Mouse (Mus musculus) liver, postnatal 0 days (tissue): Measurements from ENCODE around the gene Sipa1l1. TPM values are rescaled to one million over a fixed set of nuclear protein-coding genes. Genes with fewer than 3 reads are reported as not detected.

Experiments
- ATAC-seq: fragments of 200-750 bp; cut with Nextera tagmentation; 2 replicates; pipeline ENCODE4 v1.8.0; 2017; ENCODE audit warnings: mild to moderate bottlenecking, moderate library complexity
- DNase-seq: peaks from one replicate; pipeline ENCODE4 v3.0.0-alpha.2; 2016
- H3K27ac ChIP-seq: fragments of 300-500 bp; sonication (generic); 2 replicates; pipeline ENCODE4 v1.5.1; 2014; ENCODE audit warnings: antibody characterized with exemption, moderate library complexity, mild to moderate bottlenecking, low read depth
- H3K27me3 ChIP-seq: fragments of 300-500 bp; sonication (generic); 2 replicates; pipeline ENCODE4 v1.6.1; 2014; ENCODE audit warnings: low read length, control low read depth, mixed read lengths; ENCODE audit not compliant: insufficient read depth
- H3K36me3 ChIP-seq: fragments of 300-500 bp; sonication (generic); replicated peaks from 2 replicates; pipeline ENCODE4 v1.6.1; 2014; ENCODE audit warnings: mild to moderate bottlenecking, control low read depth, low read length, moderate library complexity, mixed read lengths; ENCODE audit not compliant: insufficient read depth
- H3K4me1 ChIP-seq: fragments of 300-500 bp; sonication (generic); 2 replicates; pipeline ENCODE4 v1.6.1; 2014; ENCODE audit warnings: antibody characterized with exemption, mild to moderate bottlenecking, control low read depth; ENCODE audit not compliant: insufficient read depth
- H3K4me2 ChIP-seq: fragments of 300-500 bp; sonication (generic); 2 replicates; pipeline ENCODE4 v1.6.1; 2014; ENCODE audit warnings: low read depth, mild to moderate bottlenecking, low read length, moderate library complexity, mixed read lengths
- H3K4me3 ChIP-seq: fragments of 300-500 bp; sonication (generic); 2 replicates; pipeline ENCODE4 v1.5.1; 2014; ENCODE audit warnings: low read depth, low read length
- H3K9ac ChIP-seq: fragments of 300-500 bp; sonication (generic); replicated peaks from 2 replicates; pipeline ENCODE4 v1.6.1; 2014; ENCODE audit warnings: mild to moderate bottlenecking, moderate library complexity
- H3K9me3 ChIP-seq: fragments of 300-500 bp; sonication (generic); 2 replicates; pipeline ENCODE4 v1.6.1; 2016; ENCODE audit warnings: mild to moderate bottlenecking, control low read depth, low read length, mixed read lengths
- CTCF ChIP-seq: sonication (generic); IDR thresholded peaks from 2 replicates; pipeline ENCODE4 v1.5.1; 2016; ENCODE audit warnings: antibody characterized with exemption, low read depth
- EP300 ChIP-seq: IDR thresholded peaks from 2 replicates; pipeline ENCODE4 v1.6.1; 2016; ENCODE audit warnings: antibody characterized with exemption, low read depth, mild to moderate bottlenecking
- WGBS: fragments of 180-500 bp; shearing (Covaris S2); extraction: QIAGEN DNeasy Blood & Tissue Kit; methylation state at CpG from one replicate; pipeline ENCODE4 v1.1.7; 2014; ENCODE audit not compliant: insufficient replicate concordance; 5-methylcytosine and 5-hydroxymethylcytosine counted together
- polyA plus RNA-seq: library from polyadenylated mRNA; unstranded; fragments of >200 nt; fragmentation: Nextera tagmentation; extraction: Ambion mirVana; gene quantifications from 2 replicates; pipeline ENCODE4 v1.2.1, GENCODE M21; 2015

Sipa1l1 gene
- polyA plus RNA-seq, 1 experiment from 2014 or later: 3.2 TPM

DNA sequence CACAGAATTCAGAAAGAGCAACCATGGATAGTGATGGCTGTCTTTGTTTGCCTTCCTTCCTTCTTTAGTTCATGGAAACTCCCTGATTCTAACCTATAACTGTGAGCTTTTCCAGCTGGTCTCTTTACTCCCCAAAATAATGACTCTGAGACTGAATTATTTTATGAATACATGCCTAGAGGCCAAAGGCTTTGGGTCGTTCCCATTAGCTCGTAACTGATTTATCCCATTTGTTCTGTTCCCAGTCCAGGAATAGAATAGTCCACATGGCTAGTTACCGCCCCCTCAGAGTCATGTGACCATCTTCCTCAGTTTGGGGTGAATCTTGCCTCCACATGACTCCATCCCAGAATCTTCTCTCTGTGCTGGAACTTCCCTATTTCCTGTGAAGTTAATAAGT, 272.4 kb downstream of the Sipa1l1 start:
- no peak for DNase-seq
- no peaks in the 10 kb centered on the region for H3K4me1 ChIP-seq
- no peaks in the 10 kb centered on the region for H3K9me3 ChIP-seq
- no peak overlapping the region for H3K4me3 ChIP-seq
- no peak overlapping the region for H3K9ac ChIP-seq
- no peaks in the 10 kb centered on the region for H3K27me3 ChIP-seq
- peaks cover 20% of the 10 kb centered on the region for H3K36me3 ChIP-seq
- no peak overlapping the region for H3K27ac ChIP-seq
- ATAC-seq: no peak
- TF ChIP-seq EP300 (no peak), CTCF (no peak)
- WGBS: 78% methylated on average over 3 of the region's 3 CpGs
- H3K4me2 ChIP-seq: no peak overlapping the region

DNA sequence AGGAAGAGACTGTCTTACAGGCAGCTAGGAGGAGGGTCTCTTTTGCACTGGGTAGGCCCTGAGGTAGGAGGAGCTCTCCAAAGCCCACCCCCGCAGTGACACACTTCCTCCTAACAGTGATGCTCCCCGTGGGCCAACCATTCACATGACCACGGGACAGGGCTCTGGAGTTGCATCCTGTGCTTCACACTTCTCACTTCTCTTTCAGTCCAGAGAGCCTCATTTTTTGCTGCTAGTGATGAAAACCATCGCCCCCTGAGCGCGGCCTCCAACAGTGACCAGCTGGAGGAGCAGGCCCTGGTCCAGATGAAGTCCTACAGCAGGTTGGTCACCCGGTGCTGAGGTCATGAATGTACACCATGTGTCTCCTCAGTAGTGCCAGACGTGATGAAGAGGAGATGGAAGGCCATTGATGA, 277.5 kb downstream of the Sipa1l1 start:
- H3K4me2 ChIP-seq: no peak overlapping the region
- H3K27me3 ChIP-seq: no peaks in the 10 kb centered on the region
- H3K9me3 ChIP-seq: no peaks in the 10 kb centered on the region
- TF ChIP-seq CTCF (no peak), EP300 (no peak)
- no peak overlapping the region for H3K4me3 ChIP-seq
- H3K36me3 ChIP-seq: peaks cover 6% of the 10 kb centered on the region; the same call in 1 of the 2 replicates
- DNase-seq (no peak), ATAC-seq (no peak)
- WGBS: 77% methylated on average over 8 of the region's 8 CpGs
- H3K4me1 ChIP-seq: peaks cover 3% of the 10 kb centered on the region; the same call in 1 of the 2 replicates
- H3K27ac ChIP-seq: no peak overlapping the region
- no peak overlapping the region for H3K9ac ChIP-seq

DNA sequence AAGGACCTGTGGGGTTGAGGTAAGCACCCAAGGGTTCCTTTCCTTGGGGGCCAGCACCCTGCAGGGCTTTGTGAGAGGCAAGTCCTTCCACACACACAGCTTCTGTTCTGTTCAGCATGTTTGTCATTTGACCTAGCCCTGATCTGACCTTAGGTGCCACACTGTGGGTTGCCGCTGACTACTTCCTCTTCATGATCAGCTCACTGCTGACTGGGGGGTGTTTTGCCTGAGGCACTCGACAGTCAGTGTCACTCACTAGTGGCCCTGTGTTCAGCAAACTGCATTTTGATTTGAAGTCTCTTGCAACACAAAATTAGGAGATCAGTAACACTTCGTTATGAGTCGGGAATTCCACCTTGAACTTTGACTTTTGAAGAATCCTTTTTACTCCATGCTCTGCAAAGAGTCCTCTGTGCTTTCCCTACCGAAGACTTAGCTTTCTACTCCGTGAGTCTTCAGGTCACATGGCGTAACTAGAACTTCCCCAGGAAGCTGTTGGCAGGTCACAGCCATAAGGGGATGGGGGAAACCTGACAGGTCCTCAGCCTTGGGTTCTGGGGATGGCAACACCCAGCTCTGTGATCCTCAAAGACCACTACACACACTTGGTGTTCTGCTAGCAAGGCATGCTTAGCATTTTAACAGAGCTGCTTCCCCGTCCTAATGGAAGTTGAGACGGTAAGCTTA, 279.2 kb downstream of the Sipa1l1 start:
- TF ChIP-seq EP300: no peak
- no peak for TF ChIP-seq CTCF
- Histone ChIP-seq H3K4me2 (no peak overlapping the region), H3K9me3 (no peaks in the 10 kb centered on the region), H3K4me3 (no peak overlapping the region), H3K27ac (peak overlapping the region; percentile 22; the same call in 1 of the 2 replicates), H3K27me3 (no peaks in the 10 kb centered on the region), H3K36me3 (peaks cover 6% of the 10 kb centered on the region; the same call in 1 of the 2 replicates), H3K4me1 (peaks cover 3% of the 10 kb centered on the region), H3K9ac (no peak overlapping the region)
- WGBS: 46% methylated on average over 9 of the region's 9 CpGs
- ATAC-seq (peak; percentile 50; the same call in 1 of the 2 replicates), DNase-seq (no peak)

DNA sequence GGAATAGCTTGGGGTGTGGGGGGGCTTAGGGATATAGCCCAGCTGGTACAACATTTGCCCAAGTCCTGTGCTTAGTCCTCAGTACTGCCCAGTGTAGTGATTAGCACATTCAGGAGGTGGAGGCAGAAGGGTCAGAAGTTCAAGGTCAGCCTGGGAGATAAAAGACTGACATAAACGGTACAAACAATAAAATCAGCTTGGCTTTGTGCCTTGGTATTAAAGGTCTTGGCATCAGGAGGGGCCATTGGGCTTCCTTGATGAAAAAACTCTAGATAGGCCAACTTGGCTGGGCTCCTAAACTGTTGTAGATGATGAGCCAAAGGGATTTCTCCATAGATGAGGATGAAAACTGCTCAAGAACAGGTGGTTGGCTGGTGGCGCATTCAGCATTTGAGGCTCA, 283.3 kb downstream of the Sipa1l1 start:
- peaks cover 6% of the 10 kb centered on the region; the same call in 1 of the 2 replicates for H3K36me3 ChIP-seq
- ATAC-seq (no peak), DNase-seq (no peak)
- no peak overlapping the region for H3K9ac ChIP-seq
- TF ChIP-seq EP300: no peak
- no peak for TF ChIP-seq CTCF
- WGBS: 63% methylated on average over 2 of the region's 2 CpGs
- no peak overlapping the region for H3K4me3 ChIP-seq
- H3K4me1 ChIP-seq: peaks cover 9% of the 10 kb centered on the region
- no peak overlapping the region for H3K27ac ChIP-seq
- no peak overlapping the region for H3K4me2 ChIP-seq
- H3K27me3 ChIP-seq: no peaks in the 10 kb centered on the region
- no peaks in the 10 kb centered on the region for H3K9me3 ChIP-seq

DNA sequence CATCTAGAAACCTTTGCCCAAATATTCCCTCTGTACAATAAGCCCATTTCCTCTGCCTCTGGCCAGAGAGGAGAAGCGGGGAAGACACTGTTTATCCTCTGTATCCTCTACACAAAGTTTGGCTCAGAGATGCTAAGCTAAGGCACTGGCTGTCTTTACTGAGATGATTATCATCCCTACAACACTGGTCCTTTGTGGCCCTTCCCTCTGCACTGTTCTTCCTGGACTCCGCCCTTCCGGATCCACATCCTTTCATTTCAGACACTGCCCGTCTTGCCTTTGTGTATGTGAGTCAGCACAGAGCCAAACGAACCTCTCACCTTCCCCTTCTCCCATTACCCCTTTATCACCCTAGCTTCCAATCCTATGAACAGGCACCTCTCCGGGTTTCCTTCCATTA, 285.3 kb downstream of the Sipa1l1 start:
- no peak overlapping the region for H3K4me2 ChIP-seq
- H3K27me3 ChIP-seq: no peaks in the 10 kb centered on the region
- no peak overlapping the region for H3K4me3 ChIP-seq
- 74% methylated on average over 6 of the region's 6 CpGs for WGBS
- H3K27ac ChIP-seq: no peak overlapping the region
- no peak for TF ChIP-seq EP300
- no peak for TF ChIP-seq CTCF
- ATAC-seq (no peak), DNase-seq (no peak)
- peaks cover 7% of the 10 kb centered on the region for H3K4me1 ChIP-seq
- H3K9me3 ChIP-seq: no peaks in the 10 kb centered on the region
- H3K36me3 ChIP-seq: no peaks in the 10 kb centered on the region
- no peak overlapping the region for H3K9ac ChIP-seq

DNA sequence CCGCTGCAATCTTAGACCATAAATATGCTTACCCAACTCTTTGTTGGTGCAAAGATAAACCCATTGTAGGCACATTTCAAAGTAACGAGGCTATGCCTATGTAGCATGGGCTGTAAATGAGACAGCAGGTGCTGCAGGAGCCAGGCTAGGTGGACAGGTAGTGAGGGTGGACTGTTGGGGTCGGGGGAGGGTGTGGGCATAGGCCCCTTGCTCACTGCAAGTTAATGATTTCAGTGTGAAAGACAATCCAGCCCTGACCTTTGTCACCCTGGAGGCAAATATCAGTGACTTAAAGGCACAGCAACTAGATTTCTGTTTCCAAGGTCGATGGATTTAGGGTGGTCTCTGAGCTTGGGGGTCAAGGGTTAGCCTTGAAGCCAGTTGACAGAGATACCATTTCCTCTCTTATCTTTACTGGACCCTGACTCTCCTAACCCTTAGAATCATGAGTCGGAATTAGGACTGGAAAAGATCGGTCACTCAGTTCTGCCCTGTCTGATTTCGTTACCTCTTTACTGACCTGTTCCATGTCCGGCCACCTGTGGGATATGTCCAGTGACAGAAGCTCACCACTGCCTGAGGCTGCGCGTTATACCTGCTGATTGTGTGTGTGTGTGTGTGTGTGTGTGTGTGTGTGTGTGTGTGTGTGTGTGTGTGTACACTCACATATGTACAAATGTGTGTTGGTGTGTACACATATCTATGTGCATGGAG, 286.7 kb downstream of the Sipa1l1 start:
- TF ChIP-seq EP300 (no peak), CTCF (no peak)
- H3K9ac ChIP-seq: no peak overlapping the region
- no peaks in the 10 kb centered on the region for H3K36me3 ChIP-seq
- ATAC-seq: peak; percentile 76
- no peaks in the 10 kb centered on the region for H3K9me3 ChIP-seq
- peak overlapping the region; percentile 38; the same call in 1 of the 2 replicates for H3K4me2 ChIP-seq
- DNase-seq: no peak
- H3K4me3 ChIP-seq: no peak overlapping the region
- peak overlapping the region; percentile 51 for H3K27ac ChIP-seq
- H3K4me1 ChIP-seq: peaks cover 7% of the 10 kb centered on the region
- WGBS: 57% methylated on average over 10 of the region's 10 CpGs
- H3K27me3 ChIP-seq: no peaks in the 10 kb centered on the region
